Mouse (Mus musculus) left cerebral cortex, adult 11 months (tissue): ENCODE results near the gene Fes.

Source experiments
- DNase-seq: peaks from one replicate; pipeline ENCODE4 v3.0.0; 2022; ENCODE audit warnings: low spot score

The Fes gene

GRCm38 (mm10) chr7:80387633-80388543 is at the start of gene Fes:
Gene Fes, minus strand, starts transcription at chr7:80387946.
- DNase-seq: no peak

GRCm38 (mm10) chr7:80436571-80436970 is 48.8 kb upstream of the Fes start:
- DNase-seq: no peak

- DNase-seq: no peak
Measured at GRCm38 (mm10) chr7:80435594-80435993, 47.8 kb upstream of the Fes start.

GRCm38 (mm10) chr7:80429661-80430060 is 41.9 kb upstream of the Fes start:
- DNase-seq: no peak

- DNase-seq: no peak
Measured at GRCm38 (mm10) chr7:80427730-80428129, 40.0 kb upstream of the Fes start.

- no peak for DNase-seq
Measured at GRCm38 (mm10) chr7:80426363-80426762, 38.6 kb upstream of the Fes start.

GRCm38 (mm10) chr7:80424722-80425121 is 37.0 kb upstream of the Fes start:
- DNase-seq: no peak

- no peak for DNase-seq
Measured at GRCm38 (mm10) chr7:80422759-80423480, 35.2 kb upstream of the Fes start.

- no peak for DNase-seq
Measured at GRCm38 (mm10) chr7:80421576-80421975, 33.8 kb upstream of the Fes start.

- DNase-seq: no peak
Measured at GRCm38 (mm10) chr7:80420586-80420985, 32.8 kb upstream of the Fes start.

- no peak for DNase-seq
Measured at GRCm38 (mm10) chr7:80419278-80419677, 31.5 kb upstream of the Fes start.

- no peak for DNase-seq
Measured at GRCm38 (mm10) chr7:80418036-80418435, 30.3 kb upstream of the Fes start.

GRCm38 (mm10) chr7:80417601-80418000 is 29.9 kb upstream of the Fes start:
- no peak for DNase-seq

- no peak for DNase-seq
Measured at GRCm38 (mm10) chr7:80416969-80417368, 29.2 kb upstream of the Fes start.

GRCm38 (mm10) chr7:80414303-80414855 is 26.6 kb upstream of the Fes start:
- no peak for DNase-seq

- no peak for DNase-seq
Measured at GRCm38 (mm10) chr7:80413512-80414302, 26.0 kb upstream of the Fes start.

- DNase-seq: no peak
Measured at GRCm38 (mm10) chr7:80412781-80413180, 25.0 kb upstream of the Fes start.

GRCm38 (mm10) chr7:80412279-80412678 is 24.5 kb upstream of the Fes start:
- DNase-seq: peak; percentile 79

GRCm38 (mm10) chr7:80410380-80410779 is 22.6 kb upstream of the Fes start:
- no peak for DNase-seq

GRCm38 (mm10) chr7:80407712-80408111 is 20.0 kb upstream of the Fes start:
- no peak for DNase-seq

GRCm38 (mm10) chr7:80406186-80406585 is 18.4 kb upstream of the Fes start:
- no peak for DNase-seq

- no peak for DNase-seq
Measured at GRCm38 (mm10) chr7:80405188-80405695, 17.5 kb upstream of the Fes start, which contains the start of gene Furin. Gene Furin, minus strand, starts transcription at chr7:80405436.
